ENCODE assay signal across 13 mouse cellular contexts in the genomic region with DNA sequence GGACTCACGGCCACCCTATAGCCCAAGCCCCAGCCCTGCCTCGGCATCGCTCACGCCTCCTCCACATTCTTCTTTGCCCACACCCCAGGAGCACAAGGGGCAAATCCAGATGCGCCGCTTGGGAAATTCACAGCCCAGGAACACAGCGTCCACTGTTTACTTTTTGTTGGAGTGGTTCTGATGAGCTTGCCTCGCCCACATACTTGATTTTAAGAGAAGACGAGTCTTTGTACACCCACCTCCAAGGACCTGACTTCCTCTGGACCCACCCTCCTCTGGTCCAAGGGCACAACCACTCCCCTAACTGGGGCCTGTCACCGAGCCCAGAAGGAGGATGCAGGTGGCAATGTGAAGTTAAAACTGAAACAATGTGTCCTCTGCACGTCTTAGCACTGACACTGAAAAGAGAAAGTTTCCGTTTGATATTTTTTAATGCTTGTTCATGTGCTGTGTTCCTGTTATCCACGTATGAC.
DNase-seq lines count a peak whose midpoint lies in the region; ATAC-seq and TF ChIP-seq lines count a peak whose summit lies in the region.
"Had no signal": no experiment of that assay in that cellular context is flagged by ENCODE, and none has a peak within 500 bp of the region (broad histone marks: within the 10 kb centered on the region; RNA-seq: fewer than 3 reads in every experiment).

No protein-coding gene starts in this region.

- peak overlapping the region; percentile 55 for H3K27ac ChIP-seq in lung, postnatal 0 days (ENCODE audit: low read length)
- H3K27ac ChIP-seq: forebrain, embryonic 10.5 days; liver, embryonic 12.5 days had no signal

- 0 out of 2 replicates have a peak overlapping the region, but pooled peaks have one; percentile 30 for H3K4me2 ChIP-seq in lung, postnatal 0 days (replicated peaks; ENCODE audit: low read depth, low read length)
- H3K4me2 ChIP-seq: liver, embryonic 12.5 days had no signal

- no peak overlapping the region for H3K9ac ChIP-seq in lung, postnatal 0 days (replicated peaks; ENCODE audit: low read depth)
- H3K9ac ChIP-seq: liver, embryonic 12.5 days had no signal

- H3K4me3 ChIP-seq in lung, postnatal 0 days (ENCODE audit: low read depth, low read length), result no peak overlapping the region
- H3K4me3 ChIP-seq: forebrain, embryonic 10.5 days; liver, embryonic 12.5 days had no signal

- TF ChIP-seq CTCF in lung, postnatal 0 days (IDR thresholded peaks at IDR 0.05), result no peak

- ATAC-seq in CD4-positive, CD25-positive, alpha-beta regulatory T cell, adult 4 months, result peak; percentile 73
- peak; percentile 86 for ATAC-seq in lung, postnatal 0 days
- no peak for ATAC-seq in granulocyte monocyte progenitor cell, adult 5-6 weeks (replicated peaks; ENCODE audit: poor library complexity, severe bottlenecking)
- ATAC-seq: liver, embryonic 12.5 days had no signal

- H3K36me3 ChIP-seq in lung, postnatal 0 days (ENCODE audit: insufficient read depth, low read length), result no peaks in the 10 kb centered on the region
- H3K36me3 ChIP-seq: forebrain, embryonic 10.5 days; liver, embryonic 12.5 days had no signal

- peak; percentile 90 for TF ChIP-seq EP300 in lung, postnatal 0 days (IDR thresholded peaks at IDR 0.05)

- WGBS in lung, postnatal 0 days, result 24% methylated on average over 13 of the region's 13 CpGs

- H3K27me3 ChIP-seq in lung, postnatal 0 days (replicated peaks; ENCODE audit: insufficient read depth, low read length), result no peaks in the 10 kb centered on the region

- peak; percentile 52 for DNase-seq in T-cell, adult 2 months (ENCODE audit: low spot score)
- peak; percentile 76 for DNase-seq in lung, postnatal 0 days (ENCODE audit: low spot score)
- DNase-seq in thymus, adult 18-20 months, result peak; percentile 50 to 72
- DNase-seq in frontal cortex, postnatal 25 days (ENCODE audit: low spot score in 2 of 2), result no peak
- DNase-seq in embryo, embryonic 9.5 days (ENCODE audit: extremely low spot score), result no peak
- DNase-seq: adrenal gland, adult 8-10 months; gastrocnemius, postnatal 10 days; kidney, adult 8-10 months; midbrain, embryonic 14.5 days had no signal

- no peaks in the 10 kb centered on the region for H3K9me3 ChIP-seq in lung, postnatal 0 days (ENCODE audit: low read length)
- H3K9me3 ChIP-seq: liver, embryonic 12.5 days had no signal

- no peaks in the 10 kb centered on the region; the same call in 1 of the 2 replicates for H3K4me1 ChIP-seq in lung, postnatal 0 days (ENCODE audit: insufficient read depth, low read depth, low read length)
- H3K4me1 ChIP-seq: liver, embryonic 12.5 days had no signal

Comparison
In these comparisons a context has a peak if more than half of its experiments do, and no peak if none do; other contexts are left out.
1. DNase-seq: peak in T-cell, adult 2 months (single experiment), lung, postnatal 0 days (single experiment) and thymus, adult 18-20 months (2 of 2); none in frontal cortex, postnatal 25 days (0 of 2) and embryo, embryonic 9.5 days (single experiment).